Mouse (Mus musculus) olfactory bulb, adult 2 months (tissue): ENCODE results near the gene Nup93.

ENCODE experiments used
- CTCF ChIP-seq: fragments of 200-500 bp; IDR thresholded peaks from 2 replicates; pipeline ENCODE4 v1.5.1; 2012; ENCODE audit warnings: low read depth, mild to moderate bottlenecking, low read length, moderate library complexity; ENCODE audit not compliant: insufficient read depth
- POLR2A ChIP-seq: fragments of 200-500 bp; IDR thresholded peaks from 2 replicates; pipeline ENCODE4 v1.6.1; 2012; ENCODE audit warnings: mild to moderate bottlenecking, low read depth, low read length, moderate library complexity; ENCODE audit not compliant: insufficient read depth

DNA sequence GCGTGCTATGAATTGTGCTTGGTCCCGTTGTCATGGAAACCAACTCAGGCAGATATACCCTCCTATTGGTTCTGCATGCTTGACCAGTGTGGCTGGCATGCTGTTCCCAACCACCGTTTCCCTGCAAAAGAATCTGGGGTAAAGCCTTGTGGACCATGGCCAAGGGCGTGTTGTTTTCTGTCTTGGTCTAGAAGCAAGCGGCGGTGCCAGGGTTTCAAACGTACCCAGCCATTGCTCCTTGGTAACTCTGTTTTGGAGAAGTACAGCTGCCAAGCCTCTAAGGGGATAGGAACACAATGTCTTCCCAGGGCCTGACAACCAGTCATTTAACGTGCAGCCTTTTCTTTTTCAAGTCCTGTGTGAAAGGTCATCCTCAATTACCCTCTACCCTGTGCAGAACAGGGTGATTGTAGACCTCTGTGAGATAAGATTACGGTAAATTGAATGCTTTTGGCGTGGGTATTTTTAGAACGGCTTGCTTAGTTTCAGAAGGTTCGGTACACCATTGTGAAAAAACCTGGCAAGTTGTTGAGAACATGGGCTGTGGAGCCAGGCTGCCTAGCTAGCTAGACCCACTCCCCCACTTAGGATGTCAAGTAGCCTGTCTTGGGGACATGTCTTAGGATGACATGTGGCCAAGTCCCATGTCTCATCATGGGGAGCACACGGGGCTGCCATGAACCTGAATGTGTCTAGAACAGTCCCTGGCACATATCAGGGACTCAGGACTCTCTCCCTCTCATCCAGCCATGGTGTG is 24.9 kb upstream of the Nup93 start:
- TF ChIP-seq POLR2A (no peak), CTCF (no peak)
